Comparison of ENCODE assay signal across 20 mouse cellular contexts in genomic region chr13:43176676-43177075, GRCm38 (mm10). TPM values are rescaled to one million over a fixed set of nuclear protein-coding genes. Genes with fewer than 3 reads are reported as not detected.
DNase-seq lines count a peak whose midpoint lies in the region; ATAC-seq lines count a peak whose summit lies in the region.
"Had no signal": no experiment of that assay in that cellular context is flagged by ENCODE, and none has a peak within 500 bp of the region (broad histone marks: within the 10 kb centered on the region; RNA-seq: fewer than 3 reads in every experiment).

No protein-coding gene starts in this region.

- no peak for ATAC-seq in hindbrain, embryonic 13.5 days (ENCODE audit: low FRiP score)
- ATAC-seq: forebrain, embryonic 13.5 days; forebrain, embryonic 16.5 days; hindbrain, embryonic 16.5 days had no signal

- H3K4me2 ChIP-seq in hindbrain, embryonic 13.5 days: no peak overlapping the region
- H3K4me2 ChIP-seq: forebrain, embryonic 13.5 days; heart, embryonic 11.5 days; hindbrain, embryonic 12.5 days had no signal

- H3K9me3 ChIP-seq in hindbrain, embryonic 13.5 days: no peaks in the 10 kb centered on the region
- H3K9me3 ChIP-seq: forebrain, embryonic 10.5 days; forebrain, embryonic 13.5 days; hindbrain, embryonic 12.5 days had no signal

- H3K4me1 ChIP-seq in hindbrain, embryonic 13.5 days (replicated peaks): peaks cover 8% of the 10 kb centered on the region

- peak; percentile 57 for DNase-seq in thymus, postnatal 0 days (ENCODE audit: low spot score)
- DNase-seq in thymus, adult 18-20 months: no peak
- DNase-seq in A20 (ENCODE audit: low read depth, low spot score): peak; percentile 69
- peak; percentile 58 for DNase-seq in CD4-positive helper T cell, adult 2 months (ENCODE audit: low read depth, low spot score)
- DNase-seq in R1 (ENCODE audit: low read depth, low spot score): peak; percentile 37
- DNase-seq: adrenal gland, postnatal 10 days; adrenal gland, postnatal 36 days; cerebellum, adult 18-20 months; cerebellum, adult 9-10 months; cerebellum, postnatal 14 days; gastrocnemius, postnatal 10 days; gastrocnemius, postnatal 36 days; heart, adult 2 months had no signal

- no peaks in the 10 kb centered on the region for H3K36me3 ChIP-seq in hindbrain, embryonic 13.5 days
- H3K36me3 ChIP-seq: forebrain, embryonic 10.5 days; hindbrain, embryonic 12.5 days had no signal

- H3K27me3 ChIP-seq in hindbrain, embryonic 13.5 days: no peaks in the 10 kb centered on the region
- H3K27me3 ChIP-seq: forebrain, embryonic 13.5 days; hindbrain, embryonic 12.5 days had no signal

- no peak overlapping the region for H3K9ac ChIP-seq in hindbrain, embryonic 13.5 days
- H3K9ac ChIP-seq: forebrain, embryonic 13.5 days; hindbrain, embryonic 12.5 days had no signal

- 97% methylated on average over 3 of the region's 3 CpGs for WGBS in hindbrain, embryonic 13.5 days

- H3K4me3 ChIP-seq in hindbrain, embryonic 13.5 days: no peak overlapping the region
- H3K4me3 ChIP-seq: forebrain, embryonic 10.5 days; forebrain, embryonic 13.5 days; heart, adult 2 months; hindbrain, embryonic 12.5 days had no signal

- no peak overlapping the region for H3K27ac ChIP-seq in hindbrain, embryonic 13.5 days
- H3K27ac ChIP-seq: forebrain, embryonic 10.5 days; forebrain, embryonic 13.5 days; heart, adult 2 months; hindbrain, embryonic 12.5 days had no signal

RNA-seq across cellular contexts. Expression of gene Tbc1d7, which starts 5.4 kb away (rescaled TPM):
- 34.3 and 35.0 TPM in 2 replicates for polyA plus RNA-seq in thymus, postnatal 0 days (2015; fragmentation: Nextera tagmentation; extraction: Ambion mirVana)
- polyA plus RNA-seq in hindbrain, embryonic 13.5 days (2015; fragmentation: Nextera tagmentation; extraction: Ambion mirVana): 85.2 and 85.7 TPM in 2 replicates

Comparison
In these comparisons a context has a peak if more than half of its experiments do, and no peak if none do; other contexts are left out.
1. DNase-seq: peak in thymus, postnatal 0 days (single experiment), A20 (single experiment), CD4-positive helper T cell, adult 2 months (single experiment) and R1 (single experiment); none in thymus, adult 18-20 months (0 of 2).